Mouse (Mus musculus) hindbrain, embryonic 13.5 days (tissue): Measurements from ENCODE around the gene Chrm1. TPM values are rescaled to one million over a fixed set of nuclear protein-coding genes. Genes with fewer than 3 reads are reported as not detected.

ENCODE experiments used
- ATAC-seq: fragments of 200-750 bp; cut with Nextera tagmentation; 2 replicates; pipeline ENCODE4 v1.8.0; 2017; ENCODE audit warnings: moderate TSS enrichment; ENCODE audit not compliant: low FRiP score
- H3K27ac ChIP-seq: fragments of 300-500 bp; sonication (generic); 2 replicates; pipeline ENCODE4 v1.5.1; 2015; ENCODE audit warnings: inconsistent platforms, mild to moderate bottlenecking, moderate library complexity
- H3K27me3 ChIP-seq: fragments of 300-500 bp; sonication (generic); 2 replicates; pipeline ENCODE4 v1.6.1; 2015; ENCODE audit warnings: mild to moderate bottlenecking, inconsistent platforms
- H3K36me3 ChIP-seq: fragments of 300-500 bp; sonication (generic); 2 replicates; pipeline ENCODE4 v1.6.1; 2015; ENCODE audit warnings: mild to moderate bottlenecking, inconsistent platforms
- H3K4me1 ChIP-seq: fragments of 300-500 bp; sonication (generic); replicated peaks from 2 replicates; pipeline ENCODE4 v1.6.1; 2015; ENCODE audit warnings: inconsistent platforms
- H3K4me2 ChIP-seq: fragments of 300-500 bp; sonication (generic); 2 replicates; pipeline ENCODE4 v1.6.1; 2015; ENCODE audit warnings: inconsistent platforms, mild to moderate bottlenecking, moderate library complexity
- H3K4me3 ChIP-seq: fragments of 300-500 bp; sonication (generic); 2 replicates; pipeline ENCODE4 v1.5.1; 2015; ENCODE audit warnings: mild to moderate bottlenecking, inconsistent platforms
- H3K9ac ChIP-seq: fragments of 300-500 bp; sonication (generic); 2 replicates; pipeline ENCODE4 v1.6.1; 2015; ENCODE audit warnings: mild to moderate bottlenecking, inconsistent platforms
- H3K9me3 ChIP-seq: fragments of 300-500 bp; sonication (generic); 2 replicates; pipeline ENCODE4 v1.6.1; 2016; ENCODE audit warnings: inconsistent platforms
- WGBS: fragments of 180-500 bp; shearing (Covaris S2); methylation state at CpG from one replicate; pipeline ENCODE4 v1.1.7; 2015; 5-methylcytosine and 5-hydroxymethylcytosine counted together
- polyA plus RNA-seq: library from polyadenylated mRNA; unstranded; fragments of >200 nt; fragmentation: Nextera tagmentation; extraction: Ambion mirVana; gene quantifications from 2 replicates; pipeline ENCODE4 v1.2.1, GENCODE M21; 2015

The Chrm1 gene
- 0.51 and 0.71 TPM in 2 replicates for polyA plus RNA-seq

DNA sequence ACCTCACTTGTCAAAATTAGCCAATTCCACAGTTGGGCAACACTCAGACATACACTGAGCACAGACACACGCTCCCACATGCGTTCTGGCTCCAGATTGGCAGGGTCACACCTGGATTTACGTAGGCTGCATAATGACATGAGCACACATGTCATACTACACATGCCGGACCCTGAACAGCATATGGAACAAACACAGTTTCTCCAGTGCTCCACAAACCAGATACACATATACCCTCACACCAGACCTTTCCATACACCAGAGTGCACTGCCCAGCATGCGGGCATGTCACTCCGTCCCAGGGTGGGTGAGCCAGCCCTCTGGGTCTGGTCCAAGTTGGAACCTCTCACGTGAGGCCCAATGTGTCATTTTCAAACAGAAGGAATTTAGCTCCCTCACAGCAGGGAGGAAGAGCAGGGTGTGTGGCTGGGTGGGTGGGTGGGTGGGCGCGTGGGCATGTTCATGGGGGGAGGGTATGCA is at the start of gene Chrm1:
Chrm1 (plus strand) TSS at position 430 of the 480 bp plus-strand sequence.
- WGBS, result 72% methylated on average over 9 of the region's 9 CpGs
- Histone ChIP-seq H3K9ac (no peak within 1 kb of the TSS), H3K36me3 (no peaks in the 10 kb centered on the region), H3K4me1 (peaks cover 21% of the 10 kb centered on the region), H3K27me3 (peaks cover 12% of the 10 kb centered on the region), H3K4me2 (peak within 1 kb of the TSS; percentile 88), H3K27ac (no peak within 1 kb of the TSS), H3K9me3 (no peaks in the 10 kb centered on the region), H3K4me3 (peak within 1 kb of the TSS; percentile 50; the same call in 1 of the 2 replicates)
- no peak for ATAC-seq

DNA sequence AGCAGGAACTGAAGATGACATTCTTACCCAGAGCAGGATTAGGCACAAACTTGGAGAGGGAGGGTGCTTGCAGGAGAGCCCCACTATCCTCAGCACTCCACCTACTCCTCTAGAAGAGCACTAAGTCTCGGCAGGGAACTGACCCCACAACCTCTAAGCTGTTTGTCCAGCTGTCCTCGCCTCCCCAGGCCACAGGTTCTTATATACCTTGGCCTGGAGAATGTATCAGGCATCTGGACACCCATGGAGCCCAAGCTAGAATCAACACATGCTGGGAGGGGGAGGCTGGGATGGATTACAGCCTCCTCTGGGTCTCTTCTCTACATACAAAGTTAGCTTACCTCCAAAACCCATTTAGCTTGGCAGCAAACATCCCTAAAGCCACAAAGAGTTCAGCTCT is 49.2 kb upstream of the Chrm1 start:
- no peak overlapping the region for H3K4me3 ChIP-seq
- no peak for ATAC-seq
- no peak overlapping the region for H3K4me2 ChIP-seq
- H3K9ac ChIP-seq, result no peak overlapping the region
- no peaks in the 10 kb centered on the region for H3K27me3 ChIP-seq
- WGBS, result 58% methylated on average over 2 of the region's 2 CpGs
- H3K27ac ChIP-seq, result no peak overlapping the region
- no peaks in the 10 kb centered on the region for H3K9me3 ChIP-seq
- H3K4me1 ChIP-seq, result no peaks in the 10 kb centered on the region
- no peaks in the 10 kb centered on the region for H3K36me3 ChIP-seq

DNA sequence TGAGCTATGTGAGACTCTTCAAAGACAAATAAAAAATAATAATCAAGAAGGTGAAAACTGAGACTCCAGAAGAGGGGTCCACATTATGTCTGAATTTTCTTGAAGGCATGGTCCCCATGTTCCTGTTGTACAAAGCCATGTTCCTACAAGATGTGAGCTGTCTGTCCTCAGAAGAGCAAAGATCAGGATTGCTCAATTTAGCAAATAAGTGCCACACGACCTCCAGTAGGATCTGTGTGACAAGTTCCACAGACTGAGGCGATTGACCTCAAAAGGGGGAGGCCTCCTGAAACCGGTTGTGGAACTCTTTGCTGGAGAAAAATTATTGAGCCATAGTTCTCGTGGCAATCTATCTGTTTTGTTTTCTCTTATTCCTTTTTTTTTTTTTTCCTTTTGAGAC is 47.3 kb upstream of the Chrm1 start:
- Histone ChIP-seq H3K4me3 (no peak overlapping the region), H3K27ac (no peak overlapping the region), H3K9me3 (no peaks in the 10 kb centered on the region), H3K36me3 (no peaks in the 10 kb centered on the region), H3K27me3 (no peaks in the 10 kb centered on the region), H3K9ac (no peak overlapping the region), H3K4me1 (no peaks in the 10 kb centered on the region), H3K4me2 (no peak overlapping the region)
- WGBS, result 66% methylated on average over 4 of the region's 4 CpGs
- no peak for ATAC-seq

DNA sequence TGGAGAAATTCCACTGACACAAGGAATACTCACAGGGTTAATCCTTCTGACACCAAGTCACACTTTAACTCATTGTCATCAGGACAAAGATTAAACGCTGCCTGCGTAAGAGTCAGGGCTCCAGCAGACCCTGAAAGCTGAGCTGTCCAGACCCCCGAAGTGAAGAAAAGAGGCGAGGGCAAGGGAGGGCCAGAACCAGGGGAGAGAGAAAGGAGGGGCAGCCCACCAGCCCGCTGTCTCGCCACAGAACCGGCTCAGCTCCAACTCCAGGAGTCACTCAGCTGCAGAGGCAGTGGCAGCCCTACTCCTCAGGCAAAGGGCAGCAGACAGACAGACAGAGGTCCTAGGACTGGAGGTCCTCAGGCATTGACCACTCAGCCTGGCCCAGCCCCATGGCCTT is 45.7 kb upstream of the Chrm1 start, which contains the start of gene Slc22a6:
Slc22a6 (plus strand) TSS at position 136 of the 400 bp plus-strand sequence.
- WGBS, result 8% methylated on average over 7 of the region's 7 CpGs
- Histone ChIP-seq H3K9ac (no peak within 1 kb of the TSS), H3K4me1 (no peaks in the 10 kb centered on the region), H3K27me3 (no peaks in the 10 kb centered on the region), H3K36me3 (no peaks in the 10 kb centered on the region), H3K9me3 (no peaks in the 10 kb centered on the region), H3K4me2 (no peak within 1 kb of the TSS), H3K4me3 (no peak within 1 kb of the TSS), H3K27ac (no peak within 1 kb of the TSS)
- ATAC-seq, result no peak

DNA sequence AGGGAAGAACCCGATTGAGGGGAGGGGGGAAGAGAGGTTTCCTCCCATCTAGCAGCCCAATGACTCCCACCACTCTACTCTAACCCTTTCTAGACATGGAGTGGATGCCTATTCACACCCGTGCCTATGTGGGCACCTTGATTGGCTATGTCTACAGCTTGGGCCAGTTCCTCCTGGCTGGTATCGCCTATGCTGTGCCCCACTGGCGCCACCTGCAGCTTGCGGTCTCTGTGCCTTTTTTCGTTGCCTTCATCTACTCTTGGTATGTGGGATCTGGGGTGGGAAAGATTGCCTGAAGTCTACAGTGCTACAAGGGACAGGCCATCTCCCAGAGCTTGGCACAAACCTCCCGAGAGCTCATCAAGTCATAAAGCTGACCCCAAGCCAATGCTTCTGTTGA is 42.5 kb upstream of the Chrm1 start:
- Histone ChIP-seq H3K27me3 (no peaks in the 10 kb centered on the region), H3K4me3 (no peak overlapping the region), H3K4me1 (no peaks in the 10 kb centered on the region), H3K4me2 (no peak overlapping the region), H3K9ac (no peak overlapping the region), H3K27ac (no peak overlapping the region), H3K36me3 (no peaks in the 10 kb centered on the region), H3K9me3 (no peaks in the 10 kb centered on the region)
- no peak for ATAC-seq
- WGBS, result 91% methylated on average over 7 of the region's 7 CpGs

DNA sequence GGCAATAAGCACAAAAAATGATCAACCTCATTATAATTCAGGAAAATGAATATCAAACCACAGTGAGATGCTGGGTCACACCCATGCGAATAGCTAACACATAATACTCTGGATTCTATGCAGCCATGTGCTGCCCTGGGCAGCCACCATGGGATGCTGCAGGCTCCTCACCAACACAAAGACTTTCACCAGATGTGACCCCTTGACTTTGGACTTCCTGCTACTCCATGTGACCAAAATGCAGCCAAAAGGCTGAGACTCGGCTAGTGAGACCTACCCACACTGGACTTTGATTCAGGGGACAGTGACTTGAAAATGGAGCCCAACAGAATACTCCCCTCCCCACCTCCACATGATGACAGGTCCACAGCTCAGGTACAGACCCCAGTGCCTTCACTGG is 33.3 kb upstream of the Chrm1 start:
- Histone ChIP-seq H3K27me3 (no peaks in the 10 kb centered on the region), H3K36me3 (no peaks in the 10 kb centered on the region), H3K4me2 (no peak overlapping the region), H3K4me3 (no peak overlapping the region), H3K4me1 (no peaks in the 10 kb centered on the region), H3K9me3 (no peaks in the 10 kb centered on the region), H3K9ac (no peak overlapping the region), H3K27ac (no peak overlapping the region)
- ATAC-seq, result no peak
- 71% methylated on average over 2 of the region's 2 CpGs for WGBS

DNA sequence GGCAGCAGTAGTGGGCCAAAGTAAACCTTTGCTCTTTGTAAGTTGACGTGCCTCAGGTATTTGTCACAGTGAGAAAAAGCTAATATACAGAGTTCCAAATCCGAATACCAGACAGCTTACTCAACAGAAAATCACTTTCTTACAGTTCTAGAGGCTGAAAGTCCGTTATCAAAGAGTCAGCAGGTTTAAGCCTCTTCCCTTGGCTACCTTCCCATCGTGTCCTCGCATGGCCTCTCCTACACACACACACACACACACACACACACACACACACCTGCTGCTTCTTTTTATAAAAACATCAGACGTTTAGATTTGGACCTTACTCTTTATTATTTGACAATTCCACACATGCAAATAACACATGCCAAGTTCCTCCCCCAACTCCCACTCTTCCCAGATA is 32.8 kb upstream of the Chrm1 start:
- H3K9ac ChIP-seq, result no peak overlapping the region
- H3K4me2 ChIP-seq, result no peak overlapping the region
- ATAC-seq, result no peak
- H3K4me3 ChIP-seq, result no peak overlapping the region
- no peaks in the 10 kb centered on the region for H3K27me3 ChIP-seq
- no peaks in the 10 kb centered on the region for H3K36me3 ChIP-seq
- no peaks in the 10 kb centered on the region for H3K9me3 ChIP-seq
- no peak overlapping the region for H3K27ac ChIP-seq
- 81% methylated on average over 6 of the region's 6 CpGs for WGBS
- H3K4me1 ChIP-seq, result no peaks in the 10 kb centered on the region

DNA sequence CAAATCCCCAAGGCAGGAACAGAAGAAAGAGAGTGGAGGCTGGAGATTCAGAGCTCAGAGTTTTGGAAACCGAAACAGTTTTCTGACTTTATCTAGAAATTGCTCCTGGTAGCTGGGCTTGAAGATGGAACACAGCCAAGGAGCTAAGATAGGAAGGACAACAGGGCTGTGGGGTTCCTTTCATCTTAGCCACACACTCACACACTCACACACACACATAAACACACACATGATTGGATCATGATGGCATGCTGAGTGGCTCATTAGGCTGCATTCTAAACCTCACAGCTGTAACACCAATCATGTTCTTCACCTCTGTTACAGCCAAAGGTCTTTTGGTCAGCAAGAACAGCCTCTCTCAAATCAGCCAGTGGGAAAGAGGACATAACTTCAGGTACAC is 31.6 kb upstream of the Chrm1 start:
- Histone ChIP-seq H3K4me3 (no peak overlapping the region), H3K4me2 (no peak overlapping the region), H3K4me1 (no peaks in the 10 kb centered on the region), H3K36me3 (no peaks in the 10 kb centered on the region), H3K9ac (no peak overlapping the region), H3K27me3 (no peaks in the 10 kb centered on the region), H3K9me3 (no peaks in the 10 kb centered on the region), H3K27ac (no peak overlapping the region)
- ATAC-seq, result no peak
- WGBS, result 95% methylated on average over 1 of the region's 1 CpGs

DNA sequence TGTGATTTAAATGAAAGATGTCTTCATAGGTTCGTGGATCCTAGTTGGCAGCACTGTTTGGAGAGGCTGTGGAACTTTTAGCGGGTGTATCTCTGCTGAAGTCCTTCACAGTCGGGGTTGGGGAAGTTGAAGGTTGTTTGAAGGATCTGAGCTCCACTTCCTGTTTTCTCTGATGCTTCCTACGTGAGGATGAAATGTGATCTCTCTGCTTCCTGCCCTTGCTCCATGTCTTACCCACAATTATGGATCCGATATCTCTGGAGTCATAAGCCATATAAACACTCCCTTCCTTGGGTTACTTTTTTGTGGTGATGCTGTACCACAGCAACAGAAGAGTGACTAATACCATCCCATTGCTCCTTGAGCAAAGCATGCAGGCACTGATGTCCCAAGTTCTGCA is 21.5 kb upstream of the Chrm1 start:
- 71% methylated on average over 5 of the region's 5 CpGs for WGBS

DNA sequence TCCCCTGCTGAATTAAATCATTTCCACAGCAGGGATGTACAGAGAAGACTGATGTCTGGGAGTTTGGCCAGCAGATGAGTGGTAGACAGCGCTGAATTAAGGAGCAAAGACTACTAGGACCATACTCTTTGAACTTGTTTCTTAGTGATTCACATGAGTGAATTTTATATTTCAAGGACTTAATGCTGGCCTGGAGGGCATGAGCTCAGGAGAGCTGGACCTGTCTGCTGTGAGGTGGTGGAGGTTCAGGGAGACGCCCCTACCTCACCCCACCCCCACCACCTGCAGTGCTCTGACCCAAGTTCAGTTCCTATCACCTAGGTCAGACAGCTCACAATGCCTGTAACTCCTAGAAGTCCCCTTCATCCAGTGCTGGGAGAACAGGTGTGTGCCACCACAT is 17.2 kb upstream of the Chrm1 start:
- H3K27me3 ChIP-seq, result no peaks in the 10 kb centered on the region
- H3K4me3 ChIP-seq, result no peak overlapping the region
- no peak overlapping the region for H3K9ac ChIP-seq
- H3K9me3 ChIP-seq, result no peaks in the 10 kb centered on the region
- no peak overlapping the region for H3K27ac ChIP-seq
- 76% methylated on average over 2 of the region's 2 CpGs for WGBS
- no peaks in the 10 kb centered on the region for H3K4me1 ChIP-seq
- H3K36me3 ChIP-seq, result no peaks in the 10 kb centered on the region
- ATAC-seq, result no peak
- no peak overlapping the region for H3K4me2 ChIP-seq

More for the DNA sequence above, 21.5 kb upstream of the Chrm1 start:
- no peak overlapping the region for H3K4me2 ChIP-seq
- H3K9me3 ChIP-seq, result no peaks in the 10 kb centered on the region
- H3K36me3 ChIP-seq, result no peaks in the 10 kb centered on the region
- no peak overlapping the region for H3K9ac ChIP-seq
- no peaks in the 10 kb centered on the region for H3K4me1 ChIP-seq
- ATAC-seq, result no peak
- no peak overlapping the region for H3K27ac ChIP-seq
- no peak overlapping the region for H3K4me3 ChIP-seq
- no peaks in the 10 kb centered on the region for H3K27me3 ChIP-seq

DNA sequence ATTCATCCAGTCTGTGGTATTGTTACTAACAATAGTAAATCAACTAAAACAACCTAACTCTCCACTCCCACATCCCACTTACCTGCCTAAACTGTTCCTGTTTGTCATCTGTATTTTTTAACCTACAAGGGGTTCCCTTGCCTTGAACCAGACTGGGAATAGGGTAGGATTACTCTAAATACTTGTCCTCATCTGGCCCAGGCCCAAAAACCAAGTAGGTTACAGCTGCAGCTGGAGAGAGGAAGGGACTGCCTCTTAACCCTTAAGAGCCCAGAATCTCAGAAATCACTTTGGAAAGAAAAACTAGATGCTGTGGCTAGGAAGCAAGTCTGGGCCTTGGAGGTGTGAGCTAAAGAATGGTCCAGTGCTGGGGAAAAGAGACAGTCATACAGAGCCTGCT is 7.8 kb upstream of the Chrm1 start:
- Histone ChIP-seq H3K36me3 (no peaks in the 10 kb centered on the region), H3K4me3 (no peak overlapping the region), H3K9ac (no peak overlapping the region), H3K4me1 (no peaks in the 10 kb centered on the region), H3K4me2 (no peak overlapping the region), H3K27ac (no peak overlapping the region), H3K27me3 (no peaks in the 10 kb centered on the region), H3K9me3 (no peaks in the 10 kb centered on the region)
- ATAC-seq, result no peak

DNA sequence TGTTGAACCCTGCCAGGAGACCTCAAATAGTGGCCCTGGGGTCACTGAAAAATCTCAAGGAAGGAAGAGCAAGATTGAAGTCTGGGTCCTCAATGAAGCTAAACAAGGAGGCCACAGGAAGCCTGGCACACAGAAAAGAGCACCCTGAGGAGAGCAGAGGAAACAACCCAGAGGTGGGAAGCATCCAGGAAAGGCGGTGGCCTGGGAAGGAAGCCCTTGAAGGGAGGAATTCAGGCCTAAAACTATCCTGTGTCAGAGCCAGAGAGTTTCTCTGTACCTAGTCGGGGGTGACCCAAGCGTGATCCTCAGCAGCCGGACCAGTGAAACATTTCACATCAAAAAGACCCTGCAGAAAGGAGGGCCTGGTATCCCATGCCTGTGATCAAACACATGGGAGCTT is 7.2 kb upstream of the Chrm1 start:
- no peak overlapping the region for H3K27ac ChIP-seq
- H3K4me2 ChIP-seq, result no peak overlapping the region
- H3K4me1 ChIP-seq, result no peaks in the 10 kb centered on the region
- H3K9ac ChIP-seq, result no peak overlapping the region
- no peaks in the 10 kb centered on the region for H3K27me3 ChIP-seq
- 73% methylated on average over 4 of the region's 4 CpGs for WGBS
- no peaks in the 10 kb centered on the region for H3K9me3 ChIP-seq
- no peaks in the 10 kb centered on the region for H3K36me3 ChIP-seq
- H3K4me3 ChIP-seq, result no peak overlapping the region
- no peak for ATAC-seq

DNA sequence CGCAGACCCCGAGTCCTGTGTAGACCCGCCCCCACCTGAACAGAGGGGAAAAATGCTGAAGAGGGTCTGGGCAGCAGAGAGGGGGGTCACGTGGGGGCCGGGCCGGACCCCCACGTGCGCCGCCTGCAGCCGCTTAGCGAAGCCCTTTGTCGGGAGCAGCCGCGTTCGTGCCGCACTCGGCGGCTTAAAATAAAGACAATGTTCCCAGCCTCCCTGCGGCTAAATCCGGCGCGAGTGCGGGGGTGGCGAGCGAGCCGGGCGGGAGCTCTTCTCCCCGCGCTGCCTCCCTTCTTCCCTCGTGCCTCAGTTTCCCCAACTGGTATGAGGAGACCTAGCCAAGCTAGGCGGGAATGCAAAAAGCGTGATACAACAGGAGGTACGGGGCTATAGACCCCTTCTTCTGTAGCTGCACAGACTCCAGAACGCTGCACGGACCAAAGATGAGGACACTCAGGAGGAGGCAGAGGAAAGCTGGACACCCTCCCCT is 1.7 kb upstream of the Chrm1 start:
- H3K9ac ChIP-seq, result peak overlapping the region; percentile 73
- H3K27ac ChIP-seq, result no peak overlapping the region
- H3K36me3 ChIP-seq, result no peaks in the 10 kb centered on the region
- no peaks in the 10 kb centered on the region for H3K9me3 ChIP-seq
- ATAC-seq, result peak; percentile 70
- peaks cover 21% of the 10 kb centered on the region for H3K4me1 ChIP-seq
- peak overlapping the region; percentile 50 for H3K4me3 ChIP-seq
- peaks cover 12% of the 10 kb centered on the region for H3K27me3 ChIP-seq
- peak overlapping the region; percentile 88 for H3K4me2 ChIP-seq
- under 1% methylated on average over 35 of the region's 35 CpGs for WGBS
